Mouse (Mus musculus) liver, embryonic 14.5 days (tissue): ENCODE measurements around the gene Rbm34.

Experiments used
- CTCF ChIP-seq: IDR thresholded peaks from 2 replicates; pipeline ENCODE4 v1.5.1; 2016; ENCODE audit warnings: antibody characterized with exemption, low read depth, control low read depth
- EP300 ChIP-seq: IDR thresholded peaks from 2 replicates; pipeline ENCODE4 v1.6.1; 2016; ENCODE audit warnings: antibody characterized with exemption, low read depth

GRCm38 (mm10) chr8:126903927-126904326 lies 66.9 kb downstream of the Rbm34 start:
- TF ChIP-seq CTCF (no peak), EP300 (no peak)
